Mouse (Mus musculus) embryo, embryonic 10.5 days (tissue): ENCODE measurements at regions not wholly inside any gene's neighbourhood (a gene's known extent, or its start where the extent isn't known, plus 50 kb on each side); places are given as distances from the start of the nearest gene placed in this dataset.
A peak's percentile ranks its signal among the peaks of the same experiment; 100 is the strongest.

ENCODE experiments used
- DNase-seq: peaks from one replicate; pipeline ENCODE4 v3.0.0-alpha.2; 2015; ENCODE audit warnings: low spot score

DNA sequence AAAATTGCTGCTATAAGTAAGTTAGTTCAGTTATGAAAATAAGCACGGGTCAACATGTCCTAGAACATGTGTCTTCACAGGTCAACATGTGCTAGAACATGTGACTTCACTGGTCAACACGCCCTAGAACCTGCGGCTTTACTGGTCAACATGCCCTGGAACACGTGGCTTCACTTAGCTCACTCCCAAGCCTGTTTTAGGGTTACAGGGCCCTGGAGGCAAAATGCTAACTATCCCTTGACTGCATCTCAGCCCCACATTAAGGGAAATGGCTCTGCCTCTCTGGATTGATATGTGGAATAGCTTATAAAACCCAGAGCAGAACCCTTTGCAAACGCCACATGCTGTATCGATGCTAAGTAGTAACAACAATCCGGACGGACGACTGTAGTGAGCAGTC lies 67.8 kb downstream of the Nkx6-1 start:
- DNase-seq, result no peak

DNA sequence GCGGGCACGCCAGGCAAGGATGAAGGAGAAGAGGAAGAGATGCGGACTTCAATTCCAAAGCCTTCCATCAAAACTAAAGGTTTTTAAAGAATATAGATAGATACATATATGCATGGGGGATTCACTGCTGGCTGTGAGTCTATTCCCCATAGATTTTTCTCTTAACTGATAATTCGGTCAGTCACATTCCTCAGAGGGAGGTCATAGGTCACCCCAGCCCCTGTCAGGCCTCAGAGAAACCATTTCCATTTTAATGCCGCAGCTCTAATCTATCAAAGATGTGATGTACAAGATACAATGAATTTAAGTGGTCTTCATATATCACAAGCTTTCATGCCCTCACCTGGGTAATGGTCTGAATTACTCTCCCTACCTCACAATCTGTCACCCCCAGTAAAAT lies 73.6 kb downstream of the Nkx6-1 start:
- peak; percentile 46 for DNase-seq

DNA sequence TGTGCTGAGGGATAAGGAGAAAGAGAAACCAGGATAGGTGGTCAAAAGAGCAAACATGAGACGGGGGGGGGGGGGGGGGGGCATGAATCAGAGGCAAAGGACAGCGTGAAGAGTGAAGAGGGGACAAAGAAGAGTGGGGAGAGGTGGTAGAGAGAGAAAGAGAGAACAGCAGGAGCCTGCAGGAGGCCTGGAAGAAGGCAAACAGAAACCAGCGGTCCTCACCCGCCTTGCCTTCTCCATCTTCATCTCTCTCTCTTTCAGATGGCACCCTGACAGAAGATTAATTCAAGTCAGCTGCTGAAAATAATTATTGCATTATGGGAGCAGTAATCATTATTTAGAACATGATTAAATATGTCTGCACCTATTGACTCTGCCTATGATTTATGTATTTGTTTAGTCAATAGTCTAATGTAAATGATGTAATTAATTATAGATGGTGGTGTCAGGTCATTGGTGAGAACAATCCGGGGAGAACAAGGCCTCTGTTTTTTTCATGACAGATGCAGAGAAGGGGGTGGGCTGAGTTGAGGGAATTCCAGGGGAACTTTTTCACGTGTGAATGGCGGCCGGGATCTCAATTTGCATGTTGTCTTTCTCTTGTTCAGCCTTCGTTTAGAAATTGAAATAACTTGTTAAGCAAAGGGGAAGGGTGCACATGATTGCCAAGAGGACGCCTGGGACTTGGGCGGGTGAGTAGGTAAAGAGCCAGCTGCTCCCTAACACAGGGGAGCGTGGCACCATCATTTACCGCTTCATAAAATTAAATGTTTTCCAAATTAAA lies 74.3 kb downstream of the Nkx6-1 start:
- peak; percentile 54 for DNase-seq

- DNase-seq, result no peak
Measured at GRCm38 (mm10) chr5:101572966-101573365, 91.8 kb downstream of the Nkx6-1 start.

DNA sequence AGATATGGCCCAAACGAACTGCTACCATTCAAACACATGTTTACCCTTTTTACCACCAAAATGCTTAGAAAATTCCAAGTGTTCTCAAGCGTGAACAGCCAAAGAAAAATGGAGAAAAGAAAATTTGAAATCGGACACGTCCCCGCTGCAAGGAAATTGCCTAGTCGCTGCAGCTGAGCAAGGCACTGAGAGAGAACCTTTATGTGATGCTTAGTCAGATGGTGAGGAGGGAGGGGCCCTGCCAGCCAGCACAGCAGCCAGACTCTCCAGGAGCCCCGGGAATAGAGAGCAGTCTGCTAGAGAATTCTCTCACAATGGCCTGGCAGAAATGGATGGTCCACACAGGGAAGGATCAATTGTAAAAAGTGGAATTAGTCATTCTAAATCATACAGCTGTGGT lies 99.0 kb downstream of the Nkx6-1 start:
- peak; percentile 32 for DNase-seq

- DNase-seq, result no peak
Measured at GRCm38 (mm10) chr5:101560366-101560765, 104.4 kb downstream of the Nkx6-1 start.

GRCm38 (mm10) chr5:101558279-101558987 lies 106.4 kb downstream of the Nkx6-1 start:
- no peak for DNase-seq

- DNase-seq, result no peak
Measured at GRCm38 (mm10) chr5:101557156-101557555, 107.6 kb downstream of the Nkx6-1 start.

GRCm38 (mm10) chr5:101543326-101543725 lies 121.5 kb downstream of the Nkx6-1 start:
- DNase-seq, result peak; percentile 36

DNA sequence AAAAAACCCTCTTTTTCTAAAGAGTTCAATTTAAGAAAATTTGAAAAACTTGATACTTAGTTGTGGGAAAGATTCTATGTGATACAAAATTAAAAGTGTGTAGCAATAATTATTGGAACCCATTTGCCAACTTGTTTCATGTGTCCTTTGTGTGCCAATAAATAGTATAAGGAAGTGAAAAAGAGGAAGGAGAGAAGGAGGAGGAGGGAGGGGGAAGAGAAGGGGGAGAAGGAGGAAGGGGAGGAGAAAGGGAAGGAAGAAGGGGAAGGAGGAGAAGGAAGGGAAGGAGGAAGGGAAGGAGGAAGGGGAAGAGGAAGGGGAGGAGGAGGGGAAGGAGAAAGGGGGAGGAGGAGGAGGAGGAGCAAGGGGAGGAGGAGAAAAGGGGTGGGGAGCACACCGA lies 125.0 kb downstream of the Nkx6-1 start:
- DNase-seq, result no peak

DNA sequence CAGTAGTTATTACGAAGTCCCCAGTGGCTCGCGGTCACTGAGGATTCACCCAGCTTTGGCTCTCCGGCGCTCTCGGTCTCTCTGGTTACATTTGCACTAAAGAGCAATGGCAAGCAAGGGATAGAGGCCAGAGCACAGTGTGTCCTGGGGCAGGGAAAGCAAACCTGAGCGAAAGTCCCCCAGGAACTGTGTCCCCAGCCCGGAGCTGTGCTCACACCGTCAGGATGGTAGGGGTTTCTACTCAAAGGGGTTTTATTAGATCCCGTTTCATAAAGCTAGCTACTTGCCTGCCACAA lies 125.6 kb downstream of the Nkx6-1 start:
- DNase-seq, result no peak

DNA sequence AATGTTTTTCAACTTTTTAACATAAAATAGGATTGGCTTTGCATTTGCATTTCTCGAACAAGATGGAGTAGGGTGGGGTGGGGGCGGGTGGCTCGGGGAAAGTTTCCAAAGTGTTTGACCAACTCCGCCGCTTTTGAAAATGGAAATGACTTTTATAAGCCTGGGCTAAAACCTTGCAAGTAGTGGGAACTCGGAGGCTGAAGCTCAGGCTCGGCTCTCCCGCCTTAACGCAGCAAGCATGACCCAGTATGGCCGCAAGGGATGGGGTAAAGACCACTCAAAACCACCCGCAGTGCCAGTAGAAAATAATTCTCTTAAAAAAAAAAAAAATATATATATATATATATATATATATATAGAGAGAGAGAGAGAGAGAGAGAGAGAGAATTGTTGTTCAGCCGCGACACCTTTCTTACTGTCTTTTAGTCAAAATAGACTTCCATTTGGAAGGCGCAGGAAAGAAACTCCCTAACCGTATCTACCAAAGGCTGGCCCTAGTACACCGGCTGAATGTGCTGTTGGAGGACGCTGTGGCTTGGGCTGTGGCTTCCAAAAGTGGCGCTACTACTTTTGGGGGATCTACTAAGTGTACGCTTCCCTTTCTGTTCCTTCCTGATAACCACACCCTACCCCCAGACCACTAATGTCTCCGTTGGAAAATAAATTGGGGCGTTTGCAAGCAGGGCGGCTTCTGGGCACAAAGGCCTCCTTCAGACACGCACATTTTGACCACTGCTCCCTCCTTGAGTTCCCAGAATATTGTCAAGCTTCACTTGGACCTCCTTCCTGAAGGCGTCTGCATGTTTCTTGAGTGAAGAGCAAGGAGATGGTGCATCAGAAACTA lies 126.2 kb downstream of the Nkx6-1 start:
- peak; percentile 48 for DNase-seq

- DNase-seq, result peak; percentile 75
Measured at GRCm38 (mm10) chr5:101537518-101538380, 127.0 kb downstream of the Nkx6-1 start.

DNA sequence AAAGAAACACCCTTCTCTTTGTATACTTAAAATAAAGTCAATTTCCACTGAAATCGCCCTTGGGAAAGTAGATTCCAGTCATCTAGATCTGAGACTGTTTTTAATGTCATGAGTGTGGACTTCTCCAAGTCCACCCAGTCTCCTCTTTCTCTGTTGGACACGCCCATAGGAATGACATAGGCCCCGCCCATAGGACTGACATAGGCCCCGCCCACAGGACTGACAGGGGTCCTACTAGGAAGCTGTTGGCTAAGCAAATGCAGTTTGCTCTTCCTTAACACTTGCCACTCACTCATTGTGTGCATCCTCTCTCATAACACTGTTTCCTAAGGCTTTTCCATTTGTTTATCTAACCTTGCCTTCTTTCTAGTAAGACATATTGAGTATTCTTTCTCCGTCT lies 129.3 kb downstream of the Nkx6-1 start:
- no peak for DNase-seq

- no peak for DNase-seq
Measured at GRCm38 (mm10) chr5:101525346-101525745, 139.4 kb downstream of the Nkx6-1 start.

DNA sequence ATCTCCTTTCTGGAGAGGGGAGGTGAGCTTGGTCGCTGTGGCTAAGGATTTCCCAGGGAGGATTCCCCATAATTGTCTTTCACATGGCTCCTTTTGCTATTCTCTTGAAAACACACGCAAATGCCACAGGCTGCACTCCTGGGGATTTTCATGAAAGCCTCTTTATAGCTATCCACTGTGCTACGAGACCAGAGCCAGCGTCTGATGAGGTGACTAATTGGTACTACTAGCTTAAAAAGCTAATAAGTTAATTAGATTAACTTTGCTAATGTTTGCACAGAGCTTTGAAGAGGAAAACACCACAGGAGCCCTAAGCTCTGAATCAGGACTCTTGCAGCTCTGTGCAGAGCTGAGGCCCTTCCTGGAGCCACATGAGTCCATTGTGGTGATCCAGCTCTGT lies 140.1 kb downstream of the Nkx6-1 start:
- no peak for DNase-seq

DNA sequence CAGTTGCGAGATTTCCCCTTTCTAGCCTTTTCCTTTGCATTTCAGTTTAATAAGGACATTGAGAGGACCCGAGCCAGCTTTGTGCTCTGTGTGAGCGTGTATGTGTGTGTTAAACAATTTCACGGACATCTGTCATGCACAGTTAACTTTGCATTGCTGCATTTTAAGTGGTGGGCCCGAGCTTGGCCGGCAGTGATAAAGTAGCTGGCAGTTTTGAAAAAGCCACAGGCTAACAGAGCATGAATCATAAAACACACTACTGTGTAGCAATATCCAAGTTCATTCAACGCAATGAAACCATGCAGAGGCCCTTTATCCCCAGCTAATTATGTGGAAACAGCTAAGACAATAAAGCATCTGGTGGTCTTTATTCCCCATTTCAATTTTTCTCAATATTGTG lies 140.9 kb downstream of the Nkx6-1 start:
- peak; percentile 75 for DNase-seq

DNA sequence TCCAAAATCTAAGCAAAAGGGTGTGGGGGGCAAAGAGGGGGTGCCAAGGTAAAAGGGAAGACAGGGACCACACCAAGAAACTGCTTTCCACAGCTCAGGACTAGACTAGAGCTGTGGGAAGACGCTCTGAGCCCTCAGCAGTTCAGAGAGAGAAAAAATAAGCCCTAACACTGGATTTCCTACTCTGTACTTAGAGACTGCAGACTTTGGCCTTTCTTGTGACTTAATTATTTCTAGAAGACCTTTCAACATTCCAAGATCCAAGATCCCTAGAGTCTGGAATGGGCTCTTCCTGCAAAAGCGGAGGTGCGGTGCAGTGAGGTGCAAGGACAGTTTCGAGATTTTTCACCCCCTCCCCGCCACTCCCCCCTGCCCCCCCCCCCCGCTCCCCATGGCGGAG lies 141.3 kb downstream of the Nkx6-1 start:
- DNase-seq, result no peak

DNA sequence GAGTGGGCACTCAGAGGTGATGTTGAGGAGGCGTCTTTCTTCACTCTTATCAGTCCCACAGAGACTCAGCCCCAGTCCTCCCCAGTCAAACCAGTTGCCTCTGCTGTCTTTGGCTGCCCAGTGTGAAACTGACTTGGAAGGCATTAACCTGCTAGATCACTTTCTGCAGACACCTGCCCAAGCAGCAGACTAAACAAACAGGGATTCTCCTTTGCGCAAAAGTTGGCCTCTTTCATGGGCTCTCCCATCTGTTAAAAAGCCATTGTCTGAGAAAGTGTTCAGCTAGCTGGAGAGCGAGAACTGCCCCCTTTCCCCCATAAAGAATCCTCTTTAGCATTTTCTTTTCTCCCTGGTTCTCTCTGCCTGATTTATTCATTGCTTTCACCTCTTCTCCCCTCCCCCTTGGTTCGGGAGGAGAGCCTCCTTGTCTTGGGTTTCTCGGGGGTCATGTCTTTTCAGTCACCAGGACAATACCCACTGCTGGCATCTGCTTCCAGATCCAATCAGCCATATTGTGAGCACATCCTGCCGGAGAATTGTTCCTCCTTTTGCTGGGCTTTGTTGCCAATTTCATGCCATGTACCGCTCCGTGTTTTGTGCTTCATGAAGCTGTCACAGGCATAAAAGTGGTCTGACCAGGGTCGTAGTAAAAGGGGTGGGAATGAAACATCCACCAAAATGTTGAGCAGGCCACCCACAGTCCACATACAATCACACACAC lies 143.7 kb downstream of the Nkx6-1 start:
- peak; percentile 84 for DNase-seq

DNA sequence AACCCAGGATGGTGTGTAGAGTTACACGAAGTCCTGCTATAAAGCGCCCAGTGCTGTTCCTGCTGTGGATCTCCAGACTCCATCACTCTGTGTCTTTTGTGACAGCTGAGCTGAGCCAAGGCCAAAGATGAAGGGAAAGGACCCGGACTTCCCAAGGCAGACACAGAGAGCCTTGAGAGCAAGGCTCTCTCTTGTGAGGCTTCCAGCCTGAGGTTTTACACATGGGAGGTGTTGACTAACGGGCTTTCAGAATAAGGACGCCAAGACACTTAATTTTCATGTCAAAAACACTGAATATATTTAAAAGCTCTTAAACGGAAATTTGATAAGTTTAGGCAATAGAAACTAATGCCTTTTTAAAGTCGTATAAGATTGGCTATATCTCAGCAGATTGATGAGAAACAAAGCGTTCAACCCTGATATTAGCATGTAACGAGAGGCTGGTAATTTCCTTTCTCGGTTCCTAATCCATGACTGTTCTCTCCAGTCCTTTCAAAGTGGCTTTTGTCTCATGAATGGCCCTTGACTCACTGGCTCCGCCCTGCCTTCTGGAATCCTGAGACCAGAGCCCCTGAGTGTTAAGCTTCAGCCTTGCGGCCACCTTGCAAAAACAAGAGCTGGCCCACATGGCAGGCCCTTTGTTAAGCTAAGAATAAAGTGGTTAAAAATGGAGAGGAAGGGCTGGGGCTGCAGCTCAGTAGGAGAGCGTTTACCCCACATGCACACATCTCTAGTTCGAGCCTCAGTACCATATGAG lies 145.8 kb downstream of the Nkx6-1 start:
- peak; percentile 76 for DNase-seq

GRCm38 (mm10) chr5:101497698-101498048 lies 167.1 kb downstream of the Nkx6-1 start:
- DNase-seq, result no peak
